Mouse (Mus musculus) ovary, adult 18-20 months (tissue): ENCODE measurements around the gene Atp1a1.
A peak's percentile ranks its signal among the peaks of the same experiment; 100 is the strongest.

Experiments
- DNase-seq: peaks from one replicate; pipeline ENCODE4 v3.0.0; 2022; ENCODE audit warnings: low spot score, mixed read lengths

The Atp1a1 gene

GRCm38 (mm10) chr3:101592281-101593265, 11.9 kb downstream of the Atp1a1 start:
- DNase-seq: no peak

- no peak for DNase-seq
Observed at GRCm38 (mm10) chr3:101590380-101590779, 14.1 kb downstream of the Atp1a1 start.

GRCm38 (mm10) chr3:101588299-101588698, 16.2 kb downstream of the Atp1a1 start:
- DNase-seq: no peak

GRCm38 (mm10) chr3:101586794-101587193, 17.7 kb downstream of the Atp1a1 start:
- no peak for DNase-seq

GRCm38 (mm10) chr3:101578072-101578471, 26.4 kb downstream of the Atp1a1 start:
- DNase-seq: no peak

GRCm38 (mm10) chr3:101577361-101577760, 27.1 kb downstream of the Atp1a1 start:
- DNase-seq: peak; percentile 20

GRCm38 (mm10) chr3:101575527-101576085, 28.9 kb downstream of the Atp1a1 start:
- no peak for DNase-seq

GRCm38 (mm10) chr3:101574463-101575193, 29.9 kb downstream of the Atp1a1 start:
- DNase-seq: no peak

- no peak for DNase-seq
Observed at GRCm38 (mm10) chr3:101572991-101573390, 31.5 kb downstream of the Atp1a1 start.

- DNase-seq: no peak
Observed at GRCm38 (mm10) chr3:101572174-101572626, 32.3 kb downstream of the Atp1a1 start.

- no peak for DNase-seq
Observed at GRCm38 (mm10) chr3:101571515-101572130, 32.9 kb downstream of the Atp1a1 start.

- no peak for DNase-seq
Observed at GRCm38 (mm10) chr3:101570747-101571514, 33.6 kb downstream of the Atp1a1 start.

- no peak for DNase-seq
Observed at GRCm38 (mm10) chr3:101570246-101570645, 34.2 kb downstream of the Atp1a1 start.

- no peak for DNase-seq
Observed at GRCm38 (mm10) chr3:101568627-101569026, 35.9 kb downstream of the Atp1a1 start.

GRCm38 (mm10) chr3:101564011-101564410, 40.5 kb downstream of the Atp1a1 start:
- DNase-seq: no peak

- DNase-seq: no peak
Observed at GRCm38 (mm10) chr3:101562510-101563209, 41.8 kb downstream of the Atp1a1 start.

GRCm38 (mm10) chr3:101561948-101562347, 42.5 kb downstream of the Atp1a1 start:
- DNase-seq: no peak

GRCm38 (mm10) chr3:101560841-101561522, 43.5 kb downstream of the Atp1a1 start:
- DNase-seq: no peak

- no peak for DNase-seq
Observed at GRCm38 (mm10) chr3:101556712-101557111, 47.8 kb downstream of the Atp1a1 start.
